Mouse (Mus musculus) spleen, postnatal 14 days (tissue): Measurements from ENCODE around the gene Clec2g.

Source experiments
- DNase-seq, 2 experiments: peaks; one replicate each; pipeline ENCODE4 v3.0.0; 2021 to 2022; ENCODE audit warnings: low spot score in 2 of 2

Gene Clec2g

DNA sequence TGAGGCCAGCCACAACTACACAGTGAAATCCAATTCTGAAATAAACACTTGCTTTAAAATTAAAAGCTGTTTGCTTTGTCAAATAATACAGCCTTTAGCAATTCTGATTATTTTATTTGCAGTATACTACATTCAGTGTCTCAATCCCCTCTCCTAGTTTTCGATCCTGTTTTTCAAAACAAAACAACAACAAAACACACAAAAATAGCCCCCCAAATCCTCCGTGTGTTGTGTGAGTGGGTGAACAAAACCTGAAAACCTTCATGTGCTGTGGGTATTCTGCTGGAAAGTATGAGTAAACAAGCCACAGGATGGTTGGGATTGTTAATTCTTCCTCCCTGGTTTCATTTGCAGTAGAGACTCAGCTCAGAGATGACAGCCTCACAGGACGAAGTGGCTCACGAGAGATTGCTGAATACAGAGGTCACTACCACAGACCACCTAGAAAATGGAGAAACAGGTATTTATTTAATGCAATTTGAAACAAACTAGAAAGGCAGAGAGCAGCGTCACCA, 79.6 kb downstream of the Clec2g start:
- DNase-seq: no peak

- no peak for DNase-seq
These were observed 80.2 kb downstream of the Clec2g start for GRCm38 (mm10) chr6:129014399-129014798.

- DNase-seq: no peak
These were observed 93.5 kb downstream of the Clec2g start for GRCm38 (mm10) chr6:129027451-129028248.

DNA sequence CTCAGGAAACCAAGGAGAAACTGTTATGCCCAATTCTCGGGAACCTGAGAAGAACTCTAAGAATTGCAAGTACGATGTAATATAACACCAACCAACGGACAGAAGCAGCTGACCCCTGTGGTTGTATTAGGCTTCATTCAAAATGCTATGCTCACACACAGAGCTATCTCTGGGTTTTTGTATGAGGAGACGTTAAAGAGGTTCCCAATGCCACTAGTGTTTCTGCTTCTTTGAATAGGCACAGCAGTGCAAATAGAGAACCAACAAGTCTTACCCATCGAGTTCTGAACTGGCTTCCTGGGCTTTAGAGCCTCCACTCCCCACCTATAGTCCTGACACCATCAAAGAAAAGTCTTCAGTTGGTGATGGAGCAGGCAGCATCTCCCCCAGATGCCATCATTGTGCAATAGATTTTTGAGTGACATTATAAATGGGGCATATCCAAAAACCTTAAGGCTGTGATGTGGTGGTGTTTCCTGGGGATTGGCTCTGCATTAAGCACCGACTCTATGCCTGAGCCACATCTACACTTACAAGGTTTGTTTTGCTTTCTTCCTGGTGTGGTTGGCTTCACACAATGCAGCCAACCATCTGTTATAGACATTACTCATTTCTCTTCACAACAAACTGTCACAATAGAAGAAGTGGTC, 96.1 kb downstream of the Clec2g start:
- DNase-seq: no peak

DNA sequence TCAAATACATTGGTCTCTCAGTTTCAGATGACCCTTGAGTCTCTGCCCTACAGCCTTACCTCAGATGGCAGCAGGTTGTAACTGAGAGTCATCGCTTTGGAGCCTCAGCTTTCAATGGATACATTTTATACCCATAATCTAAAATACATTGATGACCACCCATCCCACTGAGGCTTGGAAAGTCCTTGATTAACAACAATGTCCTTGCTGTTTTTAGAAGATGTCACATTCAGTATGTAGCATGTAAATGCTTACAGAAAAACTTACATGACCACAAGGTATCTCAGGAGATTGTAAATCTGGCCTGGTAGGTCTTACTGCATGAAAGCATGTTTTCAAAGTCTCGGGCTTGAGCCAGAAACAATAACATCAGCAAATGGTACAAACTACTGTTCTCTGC, 96.8 kb downstream of the Clec2g start:
- DNase-seq: no peak

- no peak for DNase-seq
These were observed 99.2 kb downstream of the Clec2g start for GRCm38 (mm10) chr6:129033397-129033796.
